Mouse (Mus musculus): ENCODE measurements at regions not wholly inside any gene's neighbourhood (a gene's known extent, or its start where the extent isn't known, plus 50 kb on each side); places are given as distances from the start of the nearest gene placed in this dataset.
A peak's percentile ranks its signal among the peaks of the same experiment; 100 is the strongest.

- no peak for ATAC-seq (replicated peaks; ENCODE audit: poor library complexity)
These were observed 76.3 kb upstream of the Spdye4c start for GRCm38 (mm10) chr2:128514463-128515290.

GRCm38 (mm10) chr2:128515701-128516100, 75.3 kb upstream of the Spdye4c start:
- no peak for ATAC-seq (replicated peaks; ENCODE audit: poor library complexity)

- ATAC-seq (replicated peaks; ENCODE audit: poor library complexity) = no peak
These were observed 74.3 kb upstream of the Spdye4c start for GRCm38 (mm10) chr2:128516694-128517093.

GRCm38 (mm10) chr2:128518142-128518541, 72.9 kb upstream of the Spdye4c start:
- no peak for ATAC-seq (replicated peaks; ENCODE audit: poor library complexity)

GRCm38 (mm10) chr2:128521701-128522443, 69.1 kb upstream of the Spdye4c start:
- no peak for ATAC-seq (replicated peaks; ENCODE audit: poor library complexity)

GRCm38 (mm10) chr2:128523425-128524108, 67.4 kb upstream of the Spdye4c start:
- ATAC-seq (replicated peaks; ENCODE audit: poor library complexity) = no peak

- ATAC-seq (replicated peaks; ENCODE audit: poor library complexity) = no peak
These were observed 64.9 kb upstream of the Spdye4c start for GRCm38 (mm10) chr2:128526100-128526499.

GRCm38 (mm10) chr2:128526883-128527344, 64.1 kb upstream of the Spdye4c start:
- no peak for ATAC-seq (replicated peaks; ENCODE audit: poor library complexity)

- peak; percentile 66 for ATAC-seq (replicated peaks; ENCODE audit: poor library complexity)
These were observed 54.7 kb upstream of the Spdye4c start for GRCm38 (mm10) chr2:128536294-128536693.

GRCm38 (mm10) chr2:128537425-128537824, 53.6 kb upstream of the Spdye4c start:
- ATAC-seq (replicated peaks; ENCODE audit: poor library complexity) = no peak

GRCm38 (mm10) chr2:128538736-128539135, 52.3 kb upstream of the Spdye4c start:
- no peak for ATAC-seq (replicated peaks; ENCODE audit: poor library complexity)

Data from megakaryocyte progenitor cell, adult 5-6 weeks (primary cell).